Mouse (Mus musculus) spleen, adult 12 weeks (tissue): ENCODE measurements at regions not wholly inside any gene's neighbourhood (a gene's known extent, or its start where the extent isn't known, plus 50 kb on each side); places are given as distances from the start of the nearest gene placed in this dataset.
A peak's percentile ranks its signal among the peaks of the same experiment; 100 is the strongest.

Experiments used
- DNase-seq: peaks from one replicate; pipeline ENCODE4 v3.0.0; 2022; ENCODE audit warnings: low spot score

DNA sequence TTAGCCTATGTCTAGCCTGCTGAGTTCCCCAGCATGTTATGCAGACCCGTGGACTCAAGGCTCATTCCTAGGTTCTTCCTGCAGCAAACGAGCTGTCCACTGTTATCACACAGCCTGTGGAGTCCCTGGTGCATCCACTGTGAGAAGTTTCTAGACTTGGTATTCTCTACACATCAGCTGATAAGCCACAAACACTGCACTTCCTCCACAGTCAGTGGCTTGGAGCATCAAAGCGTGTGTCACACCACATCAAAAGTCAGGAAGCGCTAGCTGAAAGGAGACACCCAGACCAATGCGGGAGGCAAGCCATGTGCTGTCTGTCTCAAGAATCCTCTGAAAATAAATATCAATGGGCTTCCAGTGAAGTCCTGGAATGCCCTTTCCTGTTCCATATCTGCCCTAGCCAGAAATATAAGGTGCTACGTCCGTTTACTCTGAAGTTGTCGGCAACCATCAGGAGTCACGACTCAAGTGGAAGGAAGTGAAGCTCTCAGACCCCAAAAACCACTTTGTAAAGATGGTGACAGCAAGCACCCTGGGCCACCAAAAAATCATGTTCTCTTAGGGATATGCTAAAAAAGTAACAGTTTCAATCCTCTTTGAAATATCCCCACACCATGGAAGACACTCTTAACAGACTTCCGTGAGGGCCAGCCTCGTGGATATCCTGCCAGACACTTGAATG is 227.7 kb downstream of the Adgrl2 start:
- DNase-seq: peak; percentile 25

DNA sequence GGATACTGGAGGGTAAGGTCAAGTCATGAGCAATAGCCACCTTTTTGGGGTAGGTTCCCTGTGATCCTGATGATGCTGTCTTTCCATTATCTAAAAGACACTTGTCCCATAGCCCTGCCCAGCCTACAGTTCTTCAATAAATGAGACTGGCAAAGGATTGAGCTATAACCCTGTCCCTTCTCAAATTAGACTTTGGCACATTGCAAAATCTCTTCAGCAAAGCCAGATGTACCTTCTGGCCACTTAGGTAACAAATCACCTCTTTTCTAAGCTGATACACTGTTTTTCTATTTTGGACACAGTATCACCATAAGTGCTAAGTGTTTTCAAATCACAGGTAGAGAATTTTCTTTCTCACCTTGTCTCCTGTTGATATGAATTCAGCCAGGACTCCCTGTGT is 228.8 kb downstream of the Adgrl2 start:
- DNase-seq: no peak

DNA sequence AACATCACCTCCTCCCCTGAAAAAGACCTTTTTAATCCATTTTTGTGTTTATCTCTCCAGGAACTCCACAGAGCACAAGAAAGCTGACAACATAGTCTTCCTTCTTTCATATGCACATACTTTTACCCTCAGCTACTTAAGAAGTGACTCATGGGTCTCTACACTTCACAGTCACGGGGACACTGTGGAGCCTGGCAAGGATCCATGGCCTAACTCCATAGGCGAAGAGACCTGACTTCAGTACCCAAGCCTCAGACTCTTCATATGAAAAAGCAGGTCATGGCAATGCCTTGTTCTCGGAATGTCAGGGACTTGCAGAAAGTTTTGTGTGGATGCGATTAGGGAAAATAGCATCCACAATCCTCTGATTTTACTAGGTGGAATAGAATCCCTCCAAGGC is 230.9 kb downstream of the Adgrl2 start:
- no peak for DNase-seq

DNA sequence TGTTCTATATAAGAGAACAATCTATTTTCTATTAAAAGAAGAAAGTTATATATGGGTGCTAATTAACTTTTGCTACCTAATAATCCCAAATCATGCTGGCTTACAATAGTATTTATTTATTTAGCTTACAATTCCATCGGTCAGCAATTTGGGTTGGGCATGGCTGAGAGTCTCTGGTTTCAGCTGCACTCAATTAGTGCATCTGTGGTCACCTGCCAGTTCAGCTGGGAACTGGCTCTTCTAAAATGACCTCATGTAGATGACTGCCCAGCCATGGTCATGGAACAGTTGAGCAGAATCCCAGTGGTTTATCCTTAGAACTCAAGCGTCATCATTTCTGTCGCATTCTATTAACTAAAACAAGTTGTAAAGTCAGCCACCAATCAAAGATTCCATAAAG is 244.1 kb downstream of the Adgrl2 start:
- no peak for DNase-seq

DNA sequence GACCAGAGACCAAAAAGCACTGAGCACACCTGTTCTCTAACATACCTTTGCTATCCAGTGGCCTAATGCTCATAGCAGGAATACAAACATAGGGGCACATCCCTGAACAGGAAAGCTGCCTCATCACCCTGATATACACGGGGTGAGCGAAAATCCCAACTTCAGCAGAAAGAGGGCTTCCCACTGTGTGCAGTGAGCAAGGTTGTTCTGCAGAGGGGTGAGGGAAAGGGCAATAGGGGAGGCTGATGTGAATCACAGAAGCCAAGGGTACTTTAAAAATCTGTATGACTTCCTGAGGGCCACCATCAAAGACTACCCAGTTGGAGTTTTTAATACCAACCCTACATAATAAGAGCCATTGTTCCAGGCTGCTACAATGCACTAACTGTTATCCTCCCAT is 245.7 kb downstream of the Adgrl2 start:
- no peak for DNase-seq

DNA sequence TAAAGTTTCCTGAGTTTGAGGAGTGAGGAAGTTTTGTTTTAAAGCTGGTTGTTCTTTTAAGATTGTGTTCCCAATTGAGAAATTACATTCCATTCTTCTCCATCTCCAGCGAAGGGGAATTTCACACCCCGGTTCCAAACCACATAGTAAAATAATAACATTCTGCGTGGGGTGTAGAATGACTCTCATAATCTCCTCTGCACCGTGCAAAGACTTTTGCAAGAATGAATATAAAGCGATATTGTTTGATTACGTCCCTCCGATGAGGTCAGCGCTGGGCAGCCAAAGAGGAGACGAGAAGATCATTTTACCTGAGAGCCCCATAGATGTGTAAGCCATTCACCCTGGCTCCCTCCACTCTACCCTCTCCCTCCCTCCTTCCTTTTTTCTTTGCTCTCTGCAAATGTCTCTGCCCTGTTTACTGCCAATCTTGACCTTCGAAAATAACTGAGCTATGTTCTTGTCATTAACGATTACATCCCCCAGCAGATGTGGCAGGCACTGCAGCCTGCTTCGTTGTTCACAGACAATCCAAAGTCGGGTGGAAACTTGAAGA is 256.1 kb downstream of the Adgrl2 start:
- no peak for DNase-seq

DNA sequence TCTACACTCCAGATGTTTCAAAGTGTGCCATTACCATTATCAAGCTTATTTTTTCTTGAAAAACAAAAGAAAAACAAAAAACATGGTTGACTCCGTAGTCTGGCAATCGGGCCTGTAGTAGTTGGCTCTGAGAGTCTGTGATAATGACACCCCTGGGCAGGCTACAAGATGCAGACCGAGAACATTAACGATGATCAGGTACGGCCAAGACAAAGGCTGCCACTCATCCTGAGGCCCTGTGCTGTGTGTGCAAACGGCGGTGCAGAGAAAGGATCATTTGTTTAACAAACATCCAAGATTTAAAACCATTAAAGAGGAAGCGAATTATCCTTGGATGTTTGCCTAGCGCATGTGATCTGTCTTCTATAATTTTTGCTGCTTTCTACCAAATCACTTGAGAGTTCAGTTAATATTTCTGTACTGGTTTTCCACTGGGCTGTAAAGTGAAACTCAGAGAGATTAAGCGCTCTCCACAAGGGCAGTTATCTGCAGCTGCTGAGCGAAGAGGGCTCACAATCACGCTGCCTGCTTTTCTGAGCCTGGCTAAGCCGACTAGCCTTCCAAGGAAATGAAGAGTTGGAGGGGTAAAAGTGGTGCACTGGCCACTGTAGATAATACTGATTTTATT is 257.0 kb downstream of the Adgrl2 start:
- no peak for DNase-seq

DNA sequence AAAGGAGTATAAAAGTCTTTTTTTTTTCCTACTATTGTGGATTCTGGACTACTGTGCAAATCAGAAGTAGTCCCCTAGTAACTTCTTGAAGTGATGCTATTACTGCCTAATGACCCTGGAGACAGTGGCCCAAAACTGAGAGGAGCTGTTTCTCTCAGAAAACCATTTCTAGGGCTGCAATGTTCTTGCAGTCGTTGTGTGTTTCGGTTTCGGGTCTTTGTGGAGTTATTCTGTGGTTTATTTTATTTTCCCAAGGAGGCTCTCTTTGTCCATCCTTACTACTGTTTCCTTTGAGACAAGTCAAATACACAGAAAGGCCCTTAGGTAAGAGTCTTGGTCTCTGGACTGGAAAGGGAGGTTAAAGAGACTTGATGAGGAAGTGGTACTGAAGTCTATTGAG is 258.9 kb downstream of the Adgrl2 start:
- no peak for DNase-seq

DNA sequence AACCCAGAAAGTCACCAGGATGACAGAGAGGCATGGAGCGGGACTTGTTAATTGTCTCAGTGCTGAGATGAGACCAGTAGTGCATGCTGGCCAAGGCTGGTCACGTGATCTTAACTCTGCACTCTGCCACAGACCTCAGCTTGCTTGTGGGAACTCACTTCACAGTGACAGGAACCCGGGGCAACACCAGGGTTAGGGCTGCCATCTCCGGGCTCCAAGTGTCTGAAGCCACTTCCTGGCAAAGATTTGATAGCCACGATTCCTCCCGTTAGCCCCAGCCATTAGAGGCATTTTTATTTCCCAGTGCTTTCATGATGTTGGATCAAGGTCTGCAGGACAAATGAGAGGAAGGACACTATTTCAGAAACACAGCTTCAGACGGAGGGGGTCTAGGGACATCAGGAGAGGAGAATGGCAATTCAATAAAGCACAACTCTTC is 261.1 kb downstream of the Adgrl2 start:
- DNase-seq: peak; percentile 3

DNA sequence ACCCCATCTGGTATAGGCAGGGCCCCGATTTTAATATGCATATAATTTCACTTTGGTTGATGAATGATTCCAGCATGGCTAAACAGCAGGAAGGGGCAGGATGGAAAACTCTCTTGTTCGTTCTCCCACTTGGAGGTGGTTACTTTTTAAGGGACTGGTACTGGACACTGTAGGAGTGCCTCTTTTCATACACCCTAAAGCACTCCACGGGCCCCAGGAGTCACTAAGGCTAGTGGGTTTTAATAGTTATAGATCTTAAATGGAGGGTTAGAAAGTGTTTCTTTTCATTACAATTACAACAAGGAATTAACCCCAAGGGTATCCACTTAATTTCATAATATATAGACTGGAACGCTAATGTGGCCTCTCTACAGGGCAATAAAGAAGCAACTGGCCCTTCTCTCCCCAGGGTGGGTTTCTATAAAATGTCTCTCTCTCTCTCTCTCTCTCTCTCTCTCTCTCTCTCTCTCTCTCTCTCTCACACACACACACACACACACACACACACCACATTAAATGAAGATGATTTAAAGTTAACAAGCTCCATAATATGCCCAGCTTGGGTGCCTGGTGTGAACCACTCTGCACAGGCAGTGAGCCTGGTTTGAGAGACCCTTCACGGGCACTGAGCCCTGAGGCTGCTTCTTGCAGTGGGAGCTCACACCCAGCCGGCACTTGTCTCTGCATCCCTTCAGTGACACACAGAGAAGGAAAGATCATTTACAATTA is 261.7 kb downstream of the Adgrl2 start:
- no peak for DNase-seq

DNA sequence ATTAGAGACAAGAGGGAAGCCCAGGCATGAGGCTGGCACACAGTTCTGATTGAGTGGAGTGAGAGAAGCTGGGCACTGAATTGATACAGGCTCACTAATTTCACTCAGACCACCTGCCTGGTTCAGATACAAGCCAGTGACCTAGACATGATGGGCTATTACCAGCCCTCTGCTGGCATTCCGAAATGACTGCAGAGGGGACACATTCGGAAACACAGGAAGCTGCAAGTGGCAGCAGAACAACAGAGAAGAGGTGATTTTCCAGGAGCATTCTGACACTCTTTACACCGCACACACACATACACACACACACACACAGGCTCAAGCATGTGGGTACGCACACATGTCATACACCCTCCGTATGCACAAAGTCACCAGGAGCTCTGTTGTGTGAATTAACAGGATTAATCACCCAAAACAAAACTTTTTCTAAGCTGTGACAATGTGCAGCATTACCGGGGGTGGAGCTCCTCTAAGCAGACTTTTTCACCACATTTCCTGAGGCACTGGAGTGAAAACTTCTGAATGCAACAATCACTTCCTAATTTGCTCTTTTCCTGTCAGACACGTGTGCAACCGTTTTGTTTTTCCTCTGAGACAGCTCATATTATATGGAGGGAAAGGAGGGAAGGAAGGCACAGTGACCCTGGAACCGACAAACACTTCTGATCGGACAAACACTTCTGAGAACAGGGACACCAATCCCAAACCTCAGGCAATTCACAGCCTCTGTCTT is 263.6 kb downstream of the Adgrl2 start:
- no peak for DNase-seq

DNA sequence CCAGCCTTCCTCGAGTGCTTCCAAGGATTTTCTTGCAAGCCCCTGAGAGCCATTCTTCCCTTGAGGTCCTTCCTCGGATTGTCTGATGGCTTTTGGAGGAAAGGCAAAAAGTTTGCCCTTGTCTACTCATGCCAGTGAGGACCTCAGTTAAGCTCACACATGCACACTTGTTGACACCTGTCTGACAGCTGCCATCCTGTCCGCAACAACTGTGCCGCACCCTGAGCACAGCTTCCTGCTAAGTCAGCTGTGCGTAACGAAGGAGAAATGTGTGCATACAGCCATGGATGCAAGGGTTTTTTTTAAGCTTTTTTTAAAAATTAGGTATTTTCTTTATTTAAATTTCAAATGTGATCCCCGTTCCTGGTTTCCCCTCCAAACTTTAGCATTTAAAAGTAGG is 293.8 kb downstream of the Adgrl2 start:
- no peak for DNase-seq

DNA sequence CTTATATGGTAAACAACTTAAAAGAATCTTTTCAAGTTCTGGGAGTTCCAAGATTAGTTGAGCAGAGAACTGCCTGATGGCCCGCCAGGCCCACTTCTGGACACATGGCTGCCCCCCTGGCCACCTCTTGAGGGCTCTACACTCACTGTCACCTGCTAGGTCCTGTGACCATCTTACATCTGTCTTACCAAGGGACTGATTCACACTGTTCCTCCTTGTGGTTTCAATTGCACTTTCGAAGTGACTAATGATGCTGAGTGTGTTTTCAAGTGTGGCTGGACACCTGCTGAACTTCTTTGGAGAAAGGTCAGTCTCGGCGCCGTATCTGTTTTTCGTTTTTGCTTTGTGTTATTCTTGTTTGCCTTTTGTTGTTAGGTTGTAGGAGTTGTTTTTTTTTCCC is 294.9 kb downstream of the Adgrl2 start:
- DNase-seq: peak; percentile 11

DNA sequence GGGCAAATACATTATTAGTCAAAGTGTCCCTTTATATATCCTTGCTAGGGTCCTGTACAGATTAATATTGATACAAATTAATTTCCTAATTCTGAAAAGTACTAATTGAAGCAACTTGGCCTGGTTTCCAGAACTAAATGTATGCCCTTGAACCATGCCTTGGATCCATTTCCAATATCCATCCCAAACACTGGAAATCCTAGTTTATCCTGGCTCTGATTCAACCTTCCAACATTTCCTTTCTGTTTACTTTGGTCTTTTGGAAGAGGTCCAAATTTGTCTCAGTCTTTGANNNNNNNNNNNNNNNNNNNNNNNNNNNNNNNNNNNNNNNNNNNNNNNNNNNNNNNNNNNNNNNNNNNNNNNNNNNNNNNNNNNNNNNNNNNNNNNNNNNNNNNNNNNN is 307.2 kb downstream of the Adgrl2 start:
- DNase-seq: no peak

DNA sequence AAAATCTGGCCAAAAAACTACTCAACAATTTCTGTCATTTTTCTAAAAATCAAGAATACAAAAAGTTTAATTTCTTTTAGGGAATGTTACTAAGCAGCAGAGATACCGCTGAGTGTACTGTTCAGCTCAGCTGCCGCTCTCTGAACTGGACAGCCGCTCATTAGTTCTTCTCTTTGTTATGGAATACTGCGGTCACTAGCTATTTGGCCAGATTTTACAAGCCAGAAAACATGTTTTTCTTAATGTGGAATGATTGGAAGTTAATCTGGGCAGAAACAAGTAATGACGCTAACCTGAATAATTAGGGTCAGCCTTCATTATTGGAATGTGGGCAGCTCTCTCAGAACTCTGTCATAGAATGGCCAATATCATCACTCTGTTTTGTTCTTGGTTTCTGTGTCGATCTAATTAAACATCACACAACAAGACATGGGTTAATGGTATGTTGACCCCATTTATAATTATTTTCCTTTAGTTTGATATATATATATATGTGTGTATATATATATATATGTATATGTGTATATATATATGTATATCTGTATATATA is 307.8 kb downstream of the Adgrl2 start:
- no peak for DNase-seq

DNA sequence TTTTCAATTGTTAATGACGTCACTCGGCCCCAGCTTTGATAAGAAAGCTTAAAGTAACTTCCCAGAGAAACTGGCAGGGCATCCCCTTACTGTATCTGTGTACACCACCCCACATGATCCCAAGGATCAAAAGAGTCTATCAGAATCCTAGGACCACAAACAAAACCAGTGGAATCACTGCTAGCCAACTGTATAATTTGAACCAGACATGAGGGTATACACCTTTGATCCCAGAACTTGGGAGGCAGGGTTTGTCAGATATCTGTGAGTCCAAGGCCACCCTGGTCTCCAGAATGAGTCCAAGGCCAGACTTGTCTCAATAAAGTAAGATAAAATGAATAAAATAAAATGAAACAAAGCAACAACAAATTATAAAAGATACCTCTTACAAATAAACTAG is 309.2 kb downstream of the Adgrl2 start:
- DNase-seq: no peak

DNA sequence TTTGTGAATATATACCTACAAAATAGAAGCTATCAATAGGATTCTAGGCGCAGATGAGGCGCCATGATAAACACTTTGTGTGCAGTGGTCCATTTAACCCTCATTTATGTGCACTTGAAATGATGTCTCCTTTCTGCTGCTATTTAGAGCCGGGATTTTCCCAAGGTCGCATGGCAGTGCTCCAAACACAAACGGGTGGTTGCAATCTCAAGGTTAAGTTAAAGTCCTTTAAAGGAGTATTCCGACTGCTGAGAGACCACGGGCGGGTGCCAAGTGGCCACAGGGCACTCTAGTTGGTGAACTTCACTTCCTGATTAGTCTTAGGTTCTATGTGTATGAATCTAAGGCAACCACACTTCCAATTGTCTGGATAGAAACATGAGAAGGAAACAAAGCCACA is 309.6 kb downstream of the Adgrl2 start:
- DNase-seq: no peak

DNA sequence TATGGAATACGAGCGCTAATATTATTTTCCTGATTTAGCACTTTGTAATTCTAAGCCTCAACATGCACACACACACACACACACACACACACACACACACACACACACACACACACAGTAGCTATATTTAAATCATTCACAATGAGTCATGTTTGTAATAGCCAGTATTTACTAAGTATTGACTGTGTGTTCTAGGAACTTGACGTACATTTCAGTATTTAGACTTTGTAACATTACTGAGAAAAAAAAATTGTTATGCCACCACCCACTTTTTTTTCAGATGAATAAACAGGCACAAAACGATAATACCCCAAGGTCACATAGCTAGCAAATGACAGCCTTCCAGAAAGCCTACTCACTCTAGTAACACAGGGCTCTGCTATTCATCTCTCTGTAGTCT is 310.3 kb downstream of the Adgrl2 start:
- DNase-seq: no peak

DNA sequence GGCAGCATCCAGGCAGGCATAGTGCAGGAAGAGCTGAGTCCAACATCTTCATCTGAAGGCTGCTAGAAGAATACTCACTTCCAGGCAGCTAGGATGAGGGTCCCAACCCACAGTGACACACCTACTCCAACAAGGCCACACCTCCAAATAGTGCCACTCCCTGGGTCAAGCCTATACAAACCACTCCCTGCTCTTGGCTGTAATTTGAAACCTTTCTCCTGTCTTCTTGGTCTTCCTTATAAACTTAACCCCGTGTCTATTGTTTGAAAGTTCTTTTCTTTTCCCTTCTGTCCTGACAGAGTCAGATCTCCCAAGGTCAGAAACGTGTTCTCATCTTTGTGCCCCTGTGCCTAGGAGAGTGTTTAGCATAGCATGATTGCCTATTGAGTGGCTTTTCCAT is 311.2 kb downstream of the Adgrl2 start:
- no peak for DNase-seq

DNA sequence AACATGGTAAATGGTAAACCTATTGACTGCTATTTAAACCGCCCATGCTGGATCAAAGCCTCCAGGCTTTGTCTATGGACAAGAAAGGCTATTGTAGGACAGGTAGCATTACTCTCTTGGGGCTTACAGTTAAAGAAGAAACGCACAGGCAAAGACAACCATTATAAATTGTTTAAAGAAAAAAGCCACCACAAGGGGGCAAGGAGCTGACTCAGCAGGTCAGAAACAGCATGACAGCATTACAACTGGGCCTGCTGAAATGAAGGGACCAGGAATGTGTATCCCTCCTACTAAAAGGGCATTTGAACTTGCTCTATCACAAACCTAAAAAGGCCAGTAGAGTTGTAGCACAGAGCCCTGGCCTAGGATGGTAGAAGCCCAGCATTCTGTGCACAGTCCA is 314.3 kb downstream of the Adgrl2 start:
- no peak for DNase-seq

DNA sequence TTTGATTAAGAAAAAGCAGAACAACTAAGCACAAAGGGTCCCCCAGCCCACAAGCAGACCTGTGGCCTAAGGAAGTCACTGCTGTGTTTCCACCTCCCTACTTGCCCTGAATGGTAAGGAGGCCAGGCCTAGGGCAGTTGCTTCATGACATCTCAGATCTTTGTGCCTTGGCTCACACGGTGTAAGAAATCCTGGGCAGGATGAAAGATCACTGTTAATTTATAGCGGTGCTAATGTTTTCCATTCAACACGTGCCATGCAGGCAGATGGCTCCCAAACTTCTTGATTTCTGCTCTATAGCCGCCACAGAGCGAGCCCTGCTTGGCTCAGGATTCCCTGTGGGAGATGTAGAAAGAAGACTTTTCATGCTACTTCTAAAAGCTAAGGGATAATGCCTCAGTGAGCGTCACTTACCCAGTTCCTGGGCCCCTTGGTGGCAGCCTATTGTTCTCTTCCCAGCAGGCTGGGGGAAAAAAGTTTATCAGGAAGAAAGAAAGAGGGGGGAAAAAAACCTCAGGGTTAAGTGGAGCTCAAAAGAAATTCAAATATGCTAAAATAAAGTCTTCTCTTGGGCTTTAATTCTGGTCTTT is 327.4 kb downstream of the Adgrl2 start:
- no peak for DNase-seq

DNA sequence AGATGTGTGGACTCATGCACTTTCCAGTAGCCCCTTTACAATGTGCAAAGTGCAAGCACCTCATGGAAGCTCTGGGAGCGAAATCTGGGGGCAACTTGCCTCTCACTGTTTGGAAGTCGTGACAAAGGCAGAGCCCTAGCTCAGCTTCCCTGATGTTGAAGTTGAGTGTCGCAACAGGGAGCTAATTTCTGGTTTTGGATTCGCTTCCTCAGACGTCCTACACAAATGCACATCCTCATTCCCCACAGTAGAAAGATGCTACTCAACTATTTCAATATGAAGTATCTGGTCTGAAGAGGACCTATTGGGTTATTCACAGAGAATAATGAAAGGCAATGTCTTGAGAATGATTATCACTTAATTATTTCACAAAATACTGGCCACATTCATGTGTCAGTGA is 331.3 kb downstream of the Adgrl2 start:
- DNase-seq: no peak
